Mouse (Mus musculus) heart, embryonic 11.5 days (tissue): ENCODE measurements around the gene Tssc4. TPM values are rescaled to one million over a fixed set of nuclear protein-coding genes. Genes with fewer than 3 reads are reported as not detected.

Source experiments
- ATAC-seq: fragments of 200-750 bp; cut with Nextera tagmentation; replicated peaks from 2 replicates; pipeline ENCODE4 v1.8.0; 2017; ENCODE audit warnings: moderate library complexity; ENCODE audit not compliant: insufficient number of reproducible peaks, low FRiP score, low TSS enrichment
- H3K27ac ChIP-seq: fragments of 300-500 bp; sonication (generic); 2 replicates; pipeline ENCODE4 v1.5.1; 2014; ENCODE audit warnings: mild to moderate bottlenecking, low read depth, low read length
- H3K27me3 ChIP-seq: fragments of 300-500 bp; sonication (generic); 2 replicates; pipeline ENCODE4 v1.6.1; 2014; ENCODE audit warnings: mild to moderate bottlenecking, low read length, mixed read lengths; ENCODE audit not compliant: control insufficient read depth, insufficient read depth
- H3K36me3 ChIP-seq: fragments of 300-500 bp; sonication (generic); 2 replicates; pipeline ENCODE4 v1.6.1; 2014; ENCODE audit warnings: mild to moderate bottlenecking, low read length, moderate library complexity, mixed read lengths; ENCODE audit not compliant: control insufficient read depth, insufficient read depth
- H3K4me1 ChIP-seq: fragments of 300-500 bp; sonication (generic); 2 replicates; pipeline ENCODE4 v1.6.1; 2014; ENCODE audit warnings: low read length; ENCODE audit not compliant: control insufficient read depth, insufficient read depth
- H3K4me2 ChIP-seq: fragments of 300-500 bp; sonication (generic); 2 replicates; pipeline ENCODE4 v1.6.1; 2014; ENCODE audit warnings: mild to moderate bottlenecking, moderate library complexity
- H3K4me3 ChIP-seq: fragments of 300-500 bp; sonication (generic); 2 replicates; pipeline ENCODE4 v1.5.1; 2014; ENCODE audit warnings: low read depth, low read length
- H3K9ac ChIP-seq: fragments of 300-500 bp; sonication (generic); 2 replicates; pipeline ENCODE4 v1.6.1; 2014; ENCODE audit warnings: mild to moderate bottlenecking, low read depth, low read length, moderate library complexity
- H3K9me3 ChIP-seq: fragments of 300-500 bp; sonication (generic); replicated peaks from 2 replicates; pipeline ENCODE4 v1.6.1; 2016; ENCODE audit warnings: low read length; ENCODE audit not compliant: control insufficient read depth
- WGBS: fragments of 180-500 bp; shearing (Covaris S2); extraction: QIAGEN DNeasy Blood & Tissue Kit; methylation state at CpG from one replicate; pipeline ENCODE4 v1.1.7; 2014; ENCODE audit not compliant: insufficient replicate concordance; 5-methylcytosine and 5-hydroxymethylcytosine counted together
- polyA plus RNA-seq: library from polyadenylated mRNA; unstranded; fragments of >200 nt; fragmentation: Nextera tagmentation; extraction: Ambion mirVana; gene quantifications from 2 replicates; pipeline ENCODE4 v1.2.1, GENCODE M21; 2014

Tssc4 gene
- polyA plus RNA-seq, 1 experiment from 2014 or later: 48.4 TPM

- Histone ChIP-seq H3K36me3 (peaks cover 8% of the 10 kb centered on the region), H3K27ac (peak overlapping the region; percentile 95), H3K4me3 (peak overlapping the region; percentile 11; the same call in 1 of the 2 replicates), H3K4me1 (peaks cover 65% of the 10 kb centered on the region), H3K9me3 (no peaks in the 10 kb centered on the region), H3K4me2 (peak overlapping the region; percentile 96), H3K27me3 (no peaks in the 10 kb centered on the region), H3K9ac (peak overlapping the region; percentile 59)
- WGBS: 12% methylated on average over 9 of the region's 9 CpGs
- ATAC-seq: 0 out of 2 replicates have a peak, but pooled peaks have one; percentile 5
These were observed 11.3 kb upstream of the Tssc4 start for GRCm38 (mm10) chr7:143057667-143058220.

DNA sequence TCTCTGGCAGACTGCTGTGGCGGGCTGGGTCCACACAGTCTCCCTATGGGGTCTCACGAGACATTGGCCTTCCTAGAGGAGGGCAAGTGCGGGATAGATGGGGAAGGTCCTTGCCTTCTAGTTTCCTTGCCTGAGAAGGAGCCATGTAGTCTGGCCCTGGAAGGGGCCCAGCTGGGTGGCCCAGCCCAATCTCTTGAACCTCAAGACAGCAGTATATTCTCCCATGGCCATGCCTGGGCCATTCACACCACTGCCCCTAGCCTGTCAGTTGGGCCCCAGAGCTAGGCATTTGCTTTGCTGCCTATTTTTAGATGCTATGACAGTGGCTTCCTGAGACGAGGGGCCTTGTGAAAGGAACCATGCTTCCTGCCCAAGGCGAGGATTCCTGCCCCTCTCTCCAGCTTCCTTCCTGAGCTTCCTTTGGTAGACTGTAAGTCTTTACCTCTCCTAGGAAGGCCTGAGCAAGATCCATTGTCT is 10.8 kb upstream of the Tssc4 start:
- Histone ChIP-seq H3K36me3 (peaks cover 13% of the 10 kb centered on the region), H3K27ac (peak overlapping the region; percentile 95), H3K9ac (peak overlapping the region; percentile 59), H3K4me2 (peak overlapping the region; percentile 96), H3K4me1 (peaks cover 65% of the 10 kb centered on the region), H3K9me3 (no peaks in the 10 kb centered on the region), H3K27me3 (no peaks in the 10 kb centered on the region), H3K4me3 (peak overlapping the region; percentile 11; the same call in 1 of the 2 replicates)
- WGBS: 19% methylated on average over 5 of the region's 5 CpGs
- peak; percentile 52 for ATAC-seq

- Histone ChIP-seq H3K36me3 (peaks cover 20% of the 10 kb centered on the region), H3K27ac (peak overlapping the region; percentile 95), H3K4me2 (0 out of 2 replicates have a peak overlapping the region, but pooled peaks have one; percentile 96), H3K9me3 (no peaks in the 10 kb centered on the region), H3K9ac (peak overlapping the region; percentile 59; the same call in 1 of the 2 replicates), H3K27me3 (no peaks in the 10 kb centered on the region), H3K4me1 (peaks cover 60% of the 10 kb centered on the region), H3K4me3 (no peak overlapping the region)
- ATAC-seq: no peak
- WGBS: 72% methylated on average over 5 of the region's 5 CpGs
These were observed 9.7 kb upstream of the Tssc4 start for GRCm38 (mm10) chr7:143059202-143059870.

- 66% methylated on average over 2 of the region's 2 CpGs for WGBS
- ATAC-seq: no peak
- Histone ChIP-seq H3K36me3 (peaks cover 48% of the 10 kb centered on the region), H3K27ac (no peak overlapping the region), H3K4me1 (peaks cover 27% of the 10 kb centered on the region), H3K9me3 (no peaks in the 10 kb centered on the region), H3K27me3 (no peaks in the 10 kb centered on the region), H3K4me3 (no peak overlapping the region), H3K9ac (no peak overlapping the region), H3K4me2 (no peak overlapping the region)
These were observed 6.3 kb upstream of the Tssc4 start for GRCm38 (mm10) chr7:143062704-143063103.

DNA sequence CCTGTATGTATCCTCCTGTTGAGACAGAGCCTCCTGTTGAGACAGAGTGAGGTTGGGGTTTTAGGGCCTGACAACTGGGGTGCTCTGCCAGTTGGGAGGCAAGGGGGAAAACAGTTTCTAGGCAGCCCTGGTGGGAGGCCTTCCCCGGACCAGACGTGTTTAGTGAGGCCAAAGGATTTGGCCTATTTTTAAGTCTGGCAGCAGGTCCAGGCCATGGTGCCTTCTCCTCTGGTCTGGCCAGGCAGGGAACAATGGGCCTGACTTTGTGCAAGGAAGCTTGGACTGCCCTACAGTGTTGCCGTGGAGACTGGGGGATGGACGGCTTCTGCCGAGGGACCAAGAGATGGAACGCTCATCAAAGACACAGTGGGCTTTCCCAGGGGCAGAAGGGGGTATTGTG is 4.8 kb upstream of the Tssc4 start:
- Histone ChIP-seq H3K27me3 (no peaks in the 10 kb centered on the region), H3K27ac (no peak overlapping the region), H3K4me2 (no peak overlapping the region), H3K36me3 (peaks cover 54% of the 10 kb centered on the region), H3K4me3 (no peak overlapping the region), H3K9ac (no peak overlapping the region), H3K4me1 (peaks cover 17% of the 10 kb centered on the region), H3K9me3 (no peaks in the 10 kb centered on the region)
- ATAC-seq: no peak
- 89% methylated on average over 6 of the region's 6 CpGs for WGBS

- no peak for ATAC-seq
- no peaks in the 10 kb centered on the region for H3K9me3 ChIP-seq
- H3K4me2 ChIP-seq: no peak overlapping the region
- H3K4me1 ChIP-seq: peaks cover 16% of the 10 kb centered on the region
- no peak overlapping the region for H3K9ac ChIP-seq
- no peak overlapping the region for H3K4me3 ChIP-seq
- H3K36me3 ChIP-seq: peaks cover 52% of the 10 kb centered on the region
- no peak overlapping the region for H3K27ac ChIP-seq
- H3K27me3 ChIP-seq: no peaks in the 10 kb centered on the region
- 95% methylated on average over 2 of the region's 2 CpGs for WGBS
These were observed 3.4 kb upstream of the Tssc4 start for GRCm38 (mm10) chr7:143065692-143066091.

GRCm38 (mm10) chr7:143067469-143067868 is 1.6 kb upstream of the Tssc4 start:
- Histone ChIP-seq H3K27ac (no peak overlapping the region), H3K4me1 (peaks cover 15% of the 10 kb centered on the region), H3K9me3 (no peaks in the 10 kb centered on the region), H3K27me3 (peaks cover 2% of the 10 kb centered on the region; the same call in 1 of the 2 replicates), H3K9ac (no peak overlapping the region), H3K4me2 (no peak overlapping the region), H3K36me3 (peaks cover 51% of the 10 kb centered on the region), H3K4me3 (no peak overlapping the region)
- WGBS: 84% methylated on average over 2 of the region's 2 CpGs
- no peak for ATAC-seq

GRCm38 (mm10) chr7:143067897-143068296 is 1.2 kb upstream of the Tssc4 start:
- Histone ChIP-seq H3K27ac (peak overlapping the region; percentile 92; the same call in 1 of the 2 replicates), H3K4me1 (peaks cover 15% of the 10 kb centered on the region), H3K36me3 (peaks cover 47% of the 10 kb centered on the region), H3K4me3 (no peak overlapping the region), H3K9ac (no peak overlapping the region), H3K9me3 (no peaks in the 10 kb centered on the region), H3K4me2 (peak overlapping the region; percentile 61; the same call in 1 of the 2 replicates), H3K27me3 (peaks cover 3% of the 10 kb centered on the region; the same call in 1 of the 2 replicates)
- ATAC-seq: no peak
- 88% methylated on average over 3 of the region's 3 CpGs for WGBS
